Mouse (Mus musculus): Measurements from ENCODE around the gene Otud5.
"Not testable (repeated sequence)": the region's sequence is repeated elsewhere in the genome, so short reads cannot be mapped to it uniquely, and the experiment has no call there.

The Otud5 gene

GRCm38 (mm10) chrX:7879819-7880218, 38.7 kb downstream of the Otud5 start:
- peak; percentile 53 to 60 for DNase-seq (ENCODE audit: low spot score in 2 of 2)

GRCm38 (mm10) chrX:7883841-7884567, 42.8 kb downstream of the Otud5 start, which contains the start of gene Slc35a2:
Gene Slc35a2 (plus strand): TSS chrX:7884028.
- peak; percentile 74 for DNase-seq (ENCODE audit: low spot score in 2 of 2)

DNA sequence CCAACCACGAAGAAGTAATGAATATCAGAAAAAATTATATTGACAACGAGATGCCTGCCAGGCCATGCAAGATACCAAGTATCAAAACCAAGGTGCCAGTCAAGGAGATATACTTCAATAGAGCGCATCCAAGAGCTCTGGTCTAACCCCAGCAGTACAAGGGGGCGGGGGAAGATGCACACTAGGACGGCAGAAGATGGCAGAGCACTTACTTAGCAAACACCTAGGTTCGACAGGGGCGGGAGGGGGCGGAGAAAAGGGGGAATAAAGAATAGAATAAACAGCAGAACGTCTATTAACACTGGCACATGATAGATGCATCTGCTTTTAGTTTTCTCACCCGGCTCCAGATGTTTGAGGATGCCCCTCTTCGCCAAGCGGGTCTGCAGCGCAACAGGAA, 57.0 kb downstream of the Otud5 start:
- no peak for DNase-seq (ENCODE audit: low spot score in 2 of 2)

DNA sequence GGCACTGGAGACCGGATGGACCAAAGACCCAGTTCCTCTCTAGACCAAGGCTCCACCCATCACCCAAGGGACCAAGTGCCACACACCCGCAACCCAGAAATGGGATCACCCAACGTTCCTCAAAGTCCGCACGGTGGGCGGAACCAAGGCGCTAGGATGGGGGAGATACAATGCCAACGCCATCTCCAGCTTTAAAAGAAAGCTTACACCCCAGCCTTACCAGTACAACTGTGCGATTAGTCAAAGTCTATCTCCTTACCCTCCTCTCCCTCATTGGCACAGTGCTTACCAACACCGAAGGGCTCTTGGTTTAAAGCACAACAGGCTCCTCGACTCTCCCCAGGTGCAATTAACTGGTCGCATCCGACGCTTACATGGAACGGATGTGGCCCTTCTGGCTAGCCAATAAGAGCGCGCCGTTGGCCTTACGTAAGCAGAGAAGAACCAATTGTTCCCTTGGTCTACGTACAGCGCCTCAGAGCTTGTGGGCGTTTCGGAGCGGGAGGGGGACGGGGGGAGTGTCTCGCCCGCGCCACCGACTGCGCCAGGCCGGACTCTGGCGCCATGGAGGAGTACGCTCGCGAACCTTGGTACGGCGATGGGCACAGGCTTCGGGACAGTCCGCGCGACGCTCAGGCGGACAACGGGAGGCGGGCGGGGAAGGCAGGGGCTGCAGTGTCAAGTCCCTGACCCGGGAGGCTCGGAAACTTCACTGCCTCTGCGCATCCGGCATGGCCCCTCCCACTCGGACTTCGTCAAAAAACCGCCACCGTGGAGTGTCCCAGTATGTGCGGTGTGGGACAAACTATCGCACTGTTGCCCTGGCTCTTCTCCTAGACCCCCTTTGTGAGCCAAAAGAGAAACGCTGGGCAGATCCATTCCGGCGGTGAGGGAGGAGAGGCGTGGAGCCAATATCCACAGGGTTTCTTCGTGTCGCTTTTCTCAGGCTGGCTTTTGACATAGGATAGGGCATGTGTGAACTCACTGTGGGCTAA, 58.0 kb downstream of the Otud5 start, which contains the start of the genes Pqbp1 and Timm17b:
Gene Pqbp1 (minus strand): TSS at position 390 of the 995 bp plus-strand sequence.
Gene Timm17b (plus strand): TSS at position 478 of the 995 bp plus-strand sequence.
- peak; percentile 84 to 91 for DNase-seq (ENCODE audit: low spot score in 2 of 2)

GRCm38 (mm10) chrX:7904441-7904840, 63.3 kb downstream of the Otud5 start:
- no peak for DNase-seq (ENCODE audit: low spot score in 2 of 2)

DNA sequence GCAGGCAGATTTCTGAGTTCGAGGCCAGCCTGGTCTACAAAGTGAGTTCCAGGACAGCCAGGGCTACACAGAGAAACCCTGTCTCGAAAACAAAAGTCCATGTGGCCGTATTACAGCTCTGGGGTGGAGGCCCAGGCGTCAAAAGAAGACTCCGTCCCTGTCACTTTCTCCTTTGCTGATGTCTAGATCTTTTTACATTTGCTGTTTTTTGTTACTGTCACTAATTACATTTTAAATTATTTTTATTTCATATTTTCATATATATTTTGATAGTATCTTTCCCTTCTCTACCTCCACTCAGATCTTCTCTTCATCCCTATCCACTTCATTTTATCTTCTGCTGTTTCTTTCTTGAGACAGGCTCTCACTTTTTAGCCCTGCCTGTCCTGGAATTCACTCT, 66.6 kb downstream of the Otud5 start, which contains the start of gene Gm10491:
Gene Gm10491 (minus strand): TSS at position 101 of the 400 bp plus-strand sequence.
- no peak for DNase-seq (ENCODE audit: low spot score in 2 of 2)

DNA sequence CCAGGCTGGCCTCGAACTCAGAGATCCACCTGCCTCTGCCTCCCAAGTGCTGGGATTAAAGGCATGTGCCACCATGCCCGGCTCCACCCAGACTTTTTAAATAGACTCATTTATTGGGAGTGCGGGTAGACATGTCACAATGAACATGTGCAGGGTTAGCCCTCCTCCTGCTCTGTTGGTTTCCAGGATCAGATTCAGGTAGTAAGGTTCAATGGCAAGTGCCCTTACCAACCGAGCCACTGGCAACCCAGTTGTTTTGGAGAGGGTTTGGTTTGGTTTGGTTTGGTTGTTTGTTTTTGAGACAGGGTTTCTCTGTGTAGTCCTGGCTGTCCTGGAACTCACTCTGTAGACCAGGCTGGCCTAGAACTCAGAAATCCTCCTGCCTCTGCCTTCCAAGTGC, 68.1 kb downstream of the Otud5 start, which contains the start of gene Gm10490:
Gene Gm10490 (plus strand): TSS at position 301 of the 400 bp plus-strand sequence.
- not testable (repeated sequence) for DNase-seq (ENCODE audit: low spot score in 2 of 2)

DNA sequence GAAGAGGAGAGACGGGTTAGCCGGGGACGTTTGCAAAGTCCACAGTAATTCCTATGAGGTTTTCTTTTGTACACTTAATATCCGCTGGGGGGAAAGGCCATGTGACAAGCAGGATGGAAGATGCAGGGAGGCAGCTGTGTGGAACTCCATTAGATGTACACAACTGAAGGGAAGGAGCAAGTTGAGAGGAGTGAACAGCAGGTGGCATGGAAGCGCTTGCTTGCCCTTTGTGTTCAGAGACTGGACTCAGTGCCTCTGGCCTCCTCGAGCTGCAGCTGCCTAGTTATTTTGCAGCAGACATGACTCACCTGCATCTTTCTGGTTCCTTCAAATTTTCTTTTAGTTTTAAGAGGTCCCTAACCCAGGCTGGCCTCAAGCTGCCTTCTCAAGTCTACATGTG, 69.3 kb downstream of the Otud5 start:
- DNase-seq (ENCODE audit: low spot score in 2 of 2), result no peak

DNA sequence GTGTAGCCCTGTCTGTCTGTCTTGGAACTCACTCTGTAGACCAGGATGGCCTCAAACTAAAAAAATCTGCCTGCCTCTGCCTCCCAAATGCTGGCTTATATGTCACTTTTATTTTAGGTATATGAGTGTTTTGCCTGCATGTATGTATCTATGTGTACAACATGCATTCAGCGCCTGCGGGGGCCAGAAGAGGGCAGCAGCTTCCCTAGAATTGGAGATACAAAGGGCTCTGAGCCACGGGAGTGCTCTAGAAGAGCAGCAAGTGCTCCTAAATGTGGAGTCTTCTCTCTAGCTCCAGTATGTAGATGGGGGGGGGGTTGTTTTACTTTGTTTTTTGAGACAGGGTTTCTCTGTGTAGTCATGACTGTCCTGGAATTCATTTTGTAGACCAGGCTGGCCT, 74.5 kb downstream of the Otud5 start:
- not testable (repeated sequence) for DNase-seq (ENCODE audit: low spot score in 2 of 2)

- DNase-seq (ENCODE audit: low spot score in 2 of 2), result not testable (repeated sequence)
Observed at GRCm38 (mm10) chrX:7917960-7918359, 76.8 kb downstream of the Otud5 start.

GRCm38 (mm10) chrX:7919601-7920383, 78.6 kb downstream of the Otud5 start, which contains the start of gene Pcsk1n:
Gene Pcsk1n (plus strand): TSS chrX:7919822.
- peak; percentile 36 to 55 for DNase-seq (ENCODE audit: low spot score in 2 of 2)

DNA sequence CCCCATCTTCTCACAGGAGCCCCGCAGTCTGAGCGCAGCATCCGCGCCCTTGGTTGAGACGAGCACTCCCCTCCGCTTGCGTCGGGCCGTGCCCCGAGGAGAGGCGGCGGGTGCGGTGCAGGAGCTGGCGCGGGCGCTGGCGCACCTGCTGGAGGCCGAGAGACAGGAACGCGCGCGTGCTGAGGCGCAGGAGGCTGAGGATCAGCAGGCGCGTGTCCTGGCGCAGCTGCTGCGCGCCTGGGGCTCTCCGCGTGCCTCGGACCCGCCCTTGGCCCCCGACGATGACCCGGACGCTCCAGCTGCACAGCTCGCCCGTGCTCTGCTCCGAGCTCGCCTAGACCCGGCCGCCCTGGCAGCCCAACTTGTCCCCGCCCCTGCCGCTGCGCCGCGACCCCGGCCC, 80.9 kb downstream of the Otud5 start:
- no peak for DNase-seq (ENCODE audit: low spot score in 2 of 2)

Data from right cerebral cortex, adult 2 months (tissue).